Mouse (Mus musculus) lung, adult 18-20 months (tissue): ENCODE measurements at regions not wholly inside any gene's neighbourhood (a gene's known extent, or its start where the extent isn't known, plus 50 kb on each side); places are given as distances from the start of the nearest gene placed in this dataset.

Source experiments
- DNase-seq, 2 experiments: peaks; one replicate each; pipeline ENCODE4 v3.0.0; 2022; ENCODE audit warnings: mixed read lengths in 2 of 2

DNA sequence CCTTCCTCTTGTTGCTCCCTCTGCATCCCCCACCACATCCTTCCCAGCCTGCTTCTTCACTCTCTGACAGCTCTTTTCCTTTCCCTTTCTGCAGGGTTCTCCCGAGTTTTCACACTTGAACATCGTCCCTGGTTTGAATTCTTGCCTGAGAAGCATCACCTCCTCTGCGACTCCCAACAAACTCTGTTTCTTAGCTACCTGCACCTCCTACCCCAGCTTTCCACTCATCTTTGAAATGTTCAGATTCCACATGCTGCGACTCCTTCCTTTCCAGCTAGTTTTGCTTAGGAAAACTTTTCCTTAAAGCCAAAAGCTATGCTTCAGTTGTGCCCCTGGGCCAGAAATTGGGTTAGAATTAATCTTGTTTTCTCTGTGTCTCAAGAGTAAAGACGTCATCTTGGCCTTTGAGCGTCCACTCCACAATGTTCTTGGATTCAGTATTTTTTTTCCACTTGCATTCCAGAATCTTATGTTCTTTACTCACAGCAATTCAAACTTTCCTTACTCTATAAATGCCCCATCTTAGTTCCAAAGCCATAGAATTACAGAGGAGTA lies 317.3 kb upstream of the Hnrnpa3 start:
- DNase-seq = no peak

DNA sequence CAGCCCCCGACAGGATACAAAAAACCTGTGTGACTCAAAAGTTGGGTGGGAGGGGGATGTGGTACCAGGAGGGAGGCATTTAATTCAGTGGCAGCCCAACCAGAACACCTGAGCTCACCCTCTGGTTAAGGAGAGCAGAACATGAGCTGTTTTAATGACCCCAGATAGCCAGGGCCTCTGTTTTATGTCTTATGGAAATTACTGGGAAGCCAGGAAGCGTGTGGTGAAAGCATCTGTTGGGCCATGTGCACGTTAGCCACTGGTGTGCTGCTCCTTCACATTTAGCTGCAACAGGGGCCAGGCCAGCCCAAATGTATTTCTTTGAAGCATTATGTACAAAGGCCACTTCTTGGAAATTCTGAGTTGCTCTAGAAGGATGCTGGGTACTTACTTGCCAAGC lies 308.2 kb upstream of the Hnrnpa3 start:
- no peak for DNase-seq

DNA sequence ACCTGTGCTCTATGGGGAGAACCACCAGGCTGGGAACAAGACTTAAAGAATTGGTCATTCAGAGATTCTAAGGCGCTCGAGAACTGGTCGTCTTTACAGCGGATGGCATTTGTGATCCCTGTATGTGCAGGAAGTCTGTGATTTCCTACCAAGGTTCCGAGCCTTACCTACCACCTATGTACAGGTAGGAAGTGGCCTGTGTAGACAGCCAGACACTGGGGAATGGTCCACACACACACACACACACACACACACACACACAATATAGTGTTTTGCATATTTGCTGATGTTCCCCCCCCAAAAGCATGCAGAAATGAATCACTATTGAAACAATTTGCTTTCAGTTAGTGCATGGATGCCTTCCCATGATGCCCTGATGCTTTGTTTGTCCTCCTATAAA lies 307.1 kb upstream of the Hnrnpa3 start:
- DNase-seq = no peak

DNA sequence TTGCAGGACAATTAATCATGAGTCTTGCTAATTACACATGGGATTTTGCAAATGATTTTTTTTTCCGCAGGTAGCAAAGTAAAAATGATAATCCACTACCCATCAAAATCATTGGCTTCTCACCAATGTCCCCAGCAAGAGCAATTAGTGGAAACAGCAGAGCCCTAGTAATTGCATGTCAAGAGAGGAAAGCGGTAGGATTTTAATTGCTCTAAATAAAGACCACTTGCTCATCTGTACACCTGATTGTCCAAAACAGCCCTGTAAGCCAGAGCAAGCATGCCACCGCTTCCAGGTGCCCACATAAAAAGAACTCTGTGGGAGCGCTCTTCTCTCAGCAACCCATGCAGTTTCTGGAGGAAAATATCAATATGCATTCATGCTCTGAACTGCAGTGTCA lies 306.5 kb upstream of the Hnrnpa3 start:
- no peak for DNase-seq

DNA sequence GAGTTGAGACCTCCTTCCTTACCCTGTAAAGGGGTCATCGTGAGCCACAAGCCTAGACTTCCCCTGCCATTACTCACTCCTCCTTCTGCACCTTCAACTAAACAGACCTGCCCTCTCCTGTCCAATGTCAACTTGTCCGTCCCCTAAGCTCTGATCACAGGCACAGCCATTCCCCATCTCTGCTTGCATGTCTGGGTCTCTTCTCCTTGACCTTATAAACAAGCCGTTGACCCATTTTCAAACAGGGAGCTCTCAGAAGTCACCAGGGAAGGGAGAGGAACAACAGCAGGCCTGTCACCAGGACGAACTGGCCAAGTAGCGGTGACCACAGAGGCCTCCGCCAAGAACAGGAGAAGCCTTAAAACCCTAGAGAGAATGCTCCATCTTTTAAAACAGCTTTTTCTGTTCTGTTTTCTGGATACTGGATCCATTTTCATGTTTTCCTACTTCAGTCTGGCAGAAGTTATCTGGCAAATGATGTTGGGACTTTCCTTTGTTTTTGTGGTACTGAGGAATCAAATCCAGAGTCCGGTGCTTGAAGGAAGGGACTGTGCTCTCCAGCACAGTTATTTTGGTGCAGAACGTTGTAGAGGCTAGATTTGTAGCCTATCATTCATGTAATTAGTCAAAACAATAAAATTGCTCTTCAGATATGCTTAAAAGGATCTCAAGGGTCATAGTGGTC lies 302.2 kb upstream of the Hnrnpa3 start:
- DNase-seq = no peak

DNA sequence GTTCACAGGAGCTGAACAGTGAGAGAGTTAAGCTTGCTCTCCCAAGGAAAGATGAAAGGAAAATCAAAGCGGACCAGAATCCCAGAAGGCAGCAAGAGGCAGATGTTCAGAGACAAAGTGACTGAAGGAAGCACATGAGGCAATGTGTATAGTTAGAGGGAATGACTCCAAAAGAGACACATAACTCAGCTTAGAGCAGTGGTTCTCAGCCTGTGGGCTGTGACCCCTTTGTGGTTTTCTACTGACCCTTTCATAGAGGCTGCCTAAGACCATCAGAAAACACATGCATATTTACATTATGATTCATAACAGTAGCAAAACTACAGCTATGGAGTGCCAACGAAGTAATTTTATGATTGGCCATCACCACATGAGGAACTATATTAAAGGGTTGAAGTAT lies 301.5 kb upstream of the Hnrnpa3 start:
- DNase-seq = no peak

DNA sequence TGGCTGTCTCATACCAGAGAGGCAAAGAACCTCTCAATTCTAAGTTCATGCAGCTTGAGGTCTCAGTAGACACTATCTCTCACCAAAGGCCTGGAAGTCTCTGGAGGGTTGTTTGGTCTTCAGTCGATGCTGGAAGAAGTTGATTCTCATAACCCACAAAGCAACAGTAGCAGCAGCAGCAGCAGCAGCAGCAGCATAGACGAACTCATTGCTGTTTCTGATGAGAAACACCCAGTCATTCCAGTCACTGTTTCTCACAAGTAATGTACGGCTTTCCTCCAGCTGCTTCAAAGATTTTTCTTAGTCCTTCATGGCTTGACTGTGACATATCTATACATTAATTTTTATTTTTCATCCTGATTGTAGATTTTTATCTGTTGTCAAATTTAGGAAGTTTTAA lies 298.1 kb upstream of the Hnrnpa3 start:
- DNase-seq = no peak

DNA sequence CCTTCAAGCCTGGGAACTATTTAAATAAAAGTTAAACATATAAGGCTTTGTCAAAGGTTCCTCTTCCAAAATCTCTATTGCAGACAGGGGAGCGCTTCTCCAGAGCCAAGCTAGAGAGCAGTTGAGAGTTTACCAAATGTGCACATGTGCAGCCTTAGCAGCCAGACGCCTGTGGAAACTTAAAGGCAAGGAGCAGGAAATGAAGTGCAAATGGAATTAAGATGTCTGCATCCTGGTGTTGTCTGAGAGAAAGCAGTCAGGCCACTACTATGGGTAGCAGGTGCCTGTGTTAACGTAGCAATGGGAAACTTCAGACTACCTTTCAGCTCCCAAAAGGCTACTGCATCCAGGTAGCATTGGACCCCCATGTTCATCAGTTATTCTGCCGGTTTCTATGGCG lies 282.4 kb upstream of the Hnrnpa3 start:
- DNase-seq = no peak

DNA sequence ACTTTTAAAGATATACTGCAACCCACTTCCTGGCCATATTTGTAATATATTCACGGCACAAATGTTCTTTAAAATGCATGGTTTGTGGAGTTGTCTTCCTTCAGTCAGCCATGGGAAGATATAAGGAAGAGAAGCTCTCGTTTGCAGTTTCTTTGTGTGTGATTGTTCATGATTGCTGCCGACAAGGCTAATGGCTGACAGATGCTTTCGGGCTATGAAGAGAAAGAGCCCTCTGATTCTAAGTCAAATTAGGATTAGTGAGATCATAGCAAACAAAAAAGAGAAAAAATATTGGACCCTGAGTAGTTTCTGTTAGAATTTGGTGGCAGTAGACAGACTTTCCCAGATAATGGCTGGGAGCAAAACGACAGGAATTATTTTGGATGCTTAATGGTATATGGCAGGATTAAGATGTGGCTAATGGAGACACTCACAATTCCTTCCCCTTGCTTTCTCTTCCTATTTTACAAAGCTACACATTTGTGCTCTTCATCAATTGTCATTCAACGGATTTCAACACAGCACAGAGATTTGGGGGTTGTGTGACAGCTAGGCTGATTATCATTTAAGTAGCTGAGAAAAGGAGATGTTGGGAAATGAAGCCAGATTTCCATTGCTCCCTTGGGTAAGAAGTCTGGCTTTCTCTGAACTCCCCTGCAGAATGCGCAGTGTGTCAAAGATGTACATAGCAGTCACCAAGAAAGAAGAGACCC lies 273.4 kb upstream of the Hnrnpa3 start:
- DNase-seq = no peak

DNA sequence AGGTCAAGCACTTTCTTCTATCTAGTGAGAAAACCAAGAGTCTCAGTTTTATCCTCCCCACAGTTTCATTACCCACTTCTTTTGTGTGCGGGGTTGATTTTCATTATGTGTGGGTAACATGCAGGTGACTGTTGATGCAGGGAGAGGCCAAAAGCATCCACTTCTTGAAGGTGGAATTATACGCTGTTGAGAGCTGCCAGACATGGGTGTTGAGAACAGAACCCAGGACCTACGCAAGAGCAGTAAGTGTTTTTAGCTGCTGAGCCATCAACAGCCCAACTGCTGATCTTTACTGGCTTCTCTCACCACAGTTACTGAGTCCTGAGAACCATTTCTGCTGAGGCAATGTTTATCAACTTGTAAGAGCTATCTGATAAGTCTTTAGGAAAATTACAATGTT lies 272.4 kb upstream of the Hnrnpa3 start:
- no peak for DNase-seq

DNA sequence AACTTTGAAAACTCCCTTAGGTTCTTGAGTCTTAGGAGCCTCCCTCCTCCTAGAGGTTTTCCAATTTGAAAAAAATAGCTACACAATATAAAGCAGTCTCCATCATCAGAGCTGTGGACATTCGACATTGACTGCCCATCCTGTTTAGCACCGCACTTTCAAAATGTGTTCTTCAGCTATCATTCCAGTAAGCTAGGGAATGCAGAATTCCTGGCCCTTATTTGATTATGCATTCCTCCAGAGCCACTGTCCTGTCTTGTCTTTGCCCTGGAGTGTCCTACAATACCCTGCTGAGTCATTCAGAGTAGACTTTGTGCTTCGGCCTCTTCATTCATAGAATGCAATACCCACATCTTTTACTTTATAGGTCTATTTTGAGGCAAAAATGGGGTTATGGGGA lies 267.0 kb upstream of the Hnrnpa3 start:
- DNase-seq = no peak

DNA sequence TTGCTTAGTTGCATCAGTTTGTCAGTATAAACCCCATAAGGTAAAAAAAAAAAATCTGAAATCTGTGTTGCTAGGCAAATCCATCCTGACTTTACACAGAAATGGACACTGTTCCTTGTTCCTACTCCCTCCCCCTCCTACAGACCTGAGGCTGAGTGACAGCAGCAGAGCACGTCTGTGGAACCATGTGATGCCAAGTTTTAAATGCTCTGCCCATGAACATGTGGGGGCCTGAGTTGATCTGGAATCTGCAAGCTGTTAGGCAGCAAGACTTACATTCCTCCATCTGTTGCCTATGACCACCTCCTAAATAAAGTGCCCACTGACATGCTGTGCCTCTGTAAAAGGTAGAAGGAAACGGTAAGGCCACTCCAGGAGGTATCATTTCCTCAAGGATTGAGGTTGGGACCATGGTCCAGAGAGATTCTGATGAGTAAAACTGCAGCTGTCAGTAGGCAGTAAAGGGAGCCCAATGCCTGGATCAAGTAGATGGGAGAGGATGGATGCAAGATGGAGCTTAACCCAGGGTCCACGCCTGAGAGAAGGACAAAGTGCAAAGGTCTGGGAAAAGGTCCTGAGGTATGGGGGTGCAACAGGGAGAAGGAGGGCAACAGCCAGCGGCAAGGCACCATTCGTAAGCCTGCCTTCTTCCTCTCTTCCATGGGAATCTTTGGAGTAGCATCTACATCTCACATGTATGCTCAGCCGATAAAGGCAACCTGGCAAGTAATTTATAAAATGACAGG lies 264.0 kb upstream of the Hnrnpa3 start:
- no peak for DNase-seq

DNA sequence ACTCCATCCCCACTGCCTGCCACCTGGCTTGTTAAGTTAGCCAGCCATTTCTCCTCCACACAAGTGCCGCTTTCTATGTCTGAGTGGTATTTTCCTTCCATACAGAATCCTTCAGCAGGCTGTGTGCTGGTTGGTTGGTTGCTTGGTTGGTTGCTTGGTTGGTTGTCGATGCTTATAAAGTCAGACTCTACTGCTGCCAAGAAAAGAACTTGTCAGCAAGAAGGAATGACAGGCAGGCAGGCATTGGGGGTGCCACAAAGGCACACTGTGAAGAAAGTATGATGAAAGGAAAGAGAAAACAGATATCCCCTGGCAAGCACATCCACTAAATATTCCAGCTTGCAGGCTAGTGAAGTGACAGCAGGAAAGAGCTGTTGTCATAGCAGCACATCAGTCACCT lies 263.0 kb upstream of the Hnrnpa3 start:
- DNase-seq = no peak

DNA sequence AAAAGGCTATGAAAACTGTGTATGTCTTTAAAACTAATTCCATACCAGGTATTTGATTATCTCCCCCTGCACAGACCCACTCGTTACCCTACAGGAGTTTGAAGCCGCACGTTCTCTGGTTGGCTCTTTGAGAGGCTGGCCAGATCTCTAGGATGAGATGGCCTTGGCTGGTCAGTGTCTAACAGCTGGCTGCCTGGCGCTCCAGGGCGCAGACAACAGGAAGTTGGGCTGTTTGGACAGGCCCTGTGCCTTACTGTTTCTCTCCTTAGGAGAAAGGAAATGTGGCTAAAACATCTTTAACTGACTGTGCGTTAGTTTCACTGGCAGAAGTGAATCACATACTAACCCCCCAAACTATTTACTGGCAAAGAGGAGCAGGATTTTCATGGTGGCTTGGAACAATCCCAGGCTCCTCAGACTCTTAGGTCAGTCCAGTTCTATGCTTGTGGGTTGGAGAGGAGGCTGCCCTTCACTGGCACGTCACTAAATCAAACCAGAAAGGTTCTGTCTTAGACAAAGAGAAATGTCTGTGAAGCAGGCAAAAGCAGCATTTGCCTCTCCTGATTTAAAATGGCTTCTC lies 258.7 kb upstream of the Hnrnpa3 start:
- DNase-seq = no peak

DNA sequence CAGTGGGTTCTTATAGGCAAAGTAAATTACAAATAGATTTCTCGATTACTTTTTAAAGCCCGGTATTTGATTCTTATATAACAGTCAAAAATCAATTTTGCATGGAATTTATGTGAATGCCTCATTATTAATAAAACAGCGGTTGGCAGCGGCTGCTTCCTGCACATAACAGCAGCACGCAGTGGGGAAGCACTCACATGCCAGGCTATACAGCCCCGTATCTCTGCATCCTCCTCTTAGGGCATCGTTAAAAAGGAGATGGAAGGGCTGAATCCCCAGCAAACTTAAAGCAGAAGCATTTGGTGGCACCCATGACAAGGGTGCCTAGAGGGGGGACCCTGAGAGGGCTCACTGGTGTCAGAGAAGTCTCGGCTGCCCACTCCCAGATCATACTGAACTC lies 255.3 kb upstream of the Hnrnpa3 start:
- DNase-seq = no peak

DNA sequence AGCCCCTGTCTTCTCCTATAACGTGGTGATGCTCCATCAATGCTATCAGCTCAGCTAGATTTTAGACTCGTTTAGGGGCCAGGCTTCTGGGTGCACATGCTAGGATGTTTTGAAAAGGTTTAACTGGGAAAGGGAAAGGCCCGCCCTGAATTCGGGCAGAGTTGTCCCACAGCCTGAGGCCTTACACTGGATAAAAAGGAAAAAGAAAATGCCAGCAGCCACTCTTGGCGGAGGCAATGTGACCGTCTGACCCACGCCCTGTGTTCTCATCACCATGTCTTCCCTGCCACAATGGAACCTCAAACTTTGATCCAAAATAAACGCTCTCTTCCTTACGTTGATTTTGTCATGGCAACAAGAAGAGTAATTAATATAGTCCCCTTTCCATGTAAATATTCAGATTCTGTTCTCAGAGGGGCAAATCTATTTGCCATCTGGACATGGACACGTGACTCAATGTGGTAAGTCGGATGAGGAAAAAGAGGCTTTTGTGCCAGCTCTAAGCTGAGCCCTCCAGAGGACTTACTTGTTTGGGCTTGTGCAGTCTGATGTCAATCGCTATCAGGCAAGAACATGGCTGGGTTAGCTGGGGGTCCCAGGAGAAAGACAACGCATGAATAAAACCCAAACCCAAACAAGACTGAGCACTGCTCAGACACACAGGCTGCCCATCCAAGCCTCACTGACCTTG lies 253.4 kb upstream of the Hnrnpa3 start:
- no peak for DNase-seq

DNA sequence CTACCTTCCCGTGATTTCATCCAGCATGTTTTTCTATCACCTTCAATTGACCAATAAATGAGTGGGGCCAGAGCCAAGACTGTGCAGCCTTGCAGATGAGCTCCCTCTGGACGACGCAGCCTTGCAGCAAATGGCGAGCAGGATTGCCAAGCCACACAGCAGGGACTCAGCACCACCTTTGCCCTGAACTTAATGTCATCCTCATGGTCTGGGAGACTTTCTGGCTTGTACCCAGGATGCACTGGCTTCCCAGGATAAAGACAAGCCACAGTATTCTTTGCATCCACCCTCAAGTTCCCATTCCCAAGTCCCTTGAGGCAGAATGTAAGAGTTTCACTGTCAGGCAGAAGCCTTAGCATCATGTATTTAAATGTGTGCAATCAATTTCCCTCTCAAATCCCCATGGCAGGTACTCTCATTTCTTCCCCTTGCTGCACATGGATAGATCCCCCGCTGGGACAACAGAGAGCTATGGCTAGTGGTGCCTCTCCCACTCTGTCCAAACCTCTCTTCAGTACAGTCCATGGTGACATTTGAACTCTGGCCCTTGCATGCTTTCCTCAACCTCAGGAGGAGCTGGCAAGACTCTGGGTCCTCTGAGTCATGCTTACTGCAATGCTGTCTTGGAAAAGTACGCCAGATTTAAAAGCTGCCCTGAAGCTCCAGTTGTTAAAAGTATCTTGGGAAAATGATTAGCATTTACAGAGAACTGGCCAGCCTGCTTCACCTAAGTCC lies 252.2 kb upstream of the Hnrnpa3 start:
- peak; percentile 6 to 34 for DNase-seq

DNA sequence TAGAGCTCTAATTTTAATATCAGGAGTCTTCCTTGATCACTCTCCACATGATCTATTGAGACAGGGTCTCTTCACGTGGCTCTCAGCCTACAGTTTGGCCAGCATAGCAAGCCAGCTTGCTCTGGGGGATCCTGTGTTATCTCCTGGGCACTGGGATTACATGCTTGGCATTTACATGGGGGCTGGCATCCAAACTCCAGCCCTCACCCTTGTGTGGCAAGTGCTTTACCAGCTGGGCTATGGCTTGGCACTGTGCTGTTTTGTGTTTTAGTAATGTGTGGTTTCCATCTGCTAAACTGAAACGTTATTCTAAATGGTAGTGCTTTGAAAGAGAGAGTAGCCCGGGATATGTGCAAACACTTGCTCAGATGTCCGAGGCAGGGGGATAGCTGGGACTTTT lies 251.5 kb upstream of the Hnrnpa3 start:
- no peak for DNase-seq

DNA sequence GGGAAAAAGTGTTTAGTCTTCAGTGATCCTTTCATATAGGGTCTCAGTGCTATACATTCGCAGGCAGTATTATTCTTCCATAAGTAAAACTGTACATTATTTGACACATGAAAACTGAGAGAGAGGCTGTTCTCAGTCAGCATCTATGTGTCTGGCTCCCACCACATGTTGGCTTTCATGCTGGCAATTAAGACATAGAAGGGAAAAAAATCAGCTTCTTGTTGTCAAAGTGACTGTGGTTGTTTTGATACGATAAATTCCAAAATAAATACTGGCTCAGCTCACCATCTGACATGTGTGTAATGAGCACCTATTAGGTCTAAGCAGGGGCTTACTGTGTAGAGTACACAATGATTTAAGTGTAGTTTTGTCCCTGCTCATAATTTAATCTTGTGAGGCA lies 251.0 kb upstream of the Hnrnpa3 start:
- no peak for DNase-seq

DNA sequence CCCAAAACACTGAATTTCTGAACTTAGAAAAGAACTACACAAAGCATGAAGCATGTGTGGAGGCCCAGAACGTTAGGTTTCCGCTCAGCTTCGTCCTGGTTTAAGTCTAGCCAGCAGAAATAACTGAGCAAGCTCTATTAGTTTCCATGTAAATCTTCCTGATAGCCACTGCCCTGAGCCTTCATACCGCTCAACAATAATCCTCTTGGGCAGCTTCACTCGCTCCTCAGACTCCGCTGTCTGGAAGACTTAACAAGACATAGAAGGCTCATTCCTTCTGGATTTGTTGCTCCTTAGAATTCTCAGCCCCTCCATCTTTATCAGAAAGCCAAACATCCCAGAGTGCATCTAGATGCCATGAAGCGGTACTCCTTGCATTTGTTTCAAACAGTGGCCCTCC lies 249.3 kb upstream of the Hnrnpa3 start:
- no peak for DNase-seq

DNA sequence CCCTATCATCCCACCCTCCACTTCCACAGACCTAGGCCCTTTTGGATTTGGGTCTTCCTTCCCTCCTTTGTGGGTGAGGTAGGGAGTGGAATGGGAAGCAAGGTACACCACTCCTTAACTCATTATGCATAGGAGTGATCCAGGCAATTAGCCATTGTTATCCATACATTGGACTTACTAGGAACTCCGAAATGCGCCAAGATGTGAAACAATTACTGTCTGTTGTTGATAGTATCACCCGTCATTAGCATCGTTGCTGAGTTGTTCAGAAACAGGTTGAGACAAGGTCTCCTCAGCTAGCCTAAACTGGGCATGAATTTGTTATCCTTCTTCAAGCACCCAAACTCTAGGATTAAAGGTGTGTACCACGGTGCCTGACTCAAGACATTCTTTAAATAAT lies 246.3 kb upstream of the Hnrnpa3 start:
- no peak for DNase-seq

DNA sequence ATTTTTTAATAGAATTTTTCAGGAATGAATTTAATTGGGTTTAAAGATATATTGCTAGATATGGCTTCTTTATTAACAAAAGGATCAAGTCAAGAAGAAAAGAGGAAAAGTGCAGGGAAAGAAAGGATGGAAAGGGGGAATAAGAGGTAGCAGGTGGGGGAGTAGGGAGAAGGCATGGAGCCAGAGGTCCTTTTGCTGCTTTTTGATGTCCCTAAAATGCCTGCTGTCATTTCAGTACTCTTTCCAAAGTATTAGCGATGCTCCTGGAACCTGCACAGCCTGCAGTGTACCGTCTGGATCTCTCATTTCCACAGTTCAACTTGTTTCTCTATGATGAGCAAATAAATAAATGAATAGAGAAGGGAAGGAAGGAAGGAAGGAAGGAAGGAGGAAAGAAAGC lies 240.4 kb upstream of the Hnrnpa3 start:
- no peak for DNase-seq
